Mouse (Mus musculus) cerebellum, adult 11 months (tissue): ENCODE results near the gene Asic2.

Experiments used
- DNase-seq: peaks from one replicate; pipeline ENCODE4 v3.0.0; 2022

Gene Asic2

DNA sequence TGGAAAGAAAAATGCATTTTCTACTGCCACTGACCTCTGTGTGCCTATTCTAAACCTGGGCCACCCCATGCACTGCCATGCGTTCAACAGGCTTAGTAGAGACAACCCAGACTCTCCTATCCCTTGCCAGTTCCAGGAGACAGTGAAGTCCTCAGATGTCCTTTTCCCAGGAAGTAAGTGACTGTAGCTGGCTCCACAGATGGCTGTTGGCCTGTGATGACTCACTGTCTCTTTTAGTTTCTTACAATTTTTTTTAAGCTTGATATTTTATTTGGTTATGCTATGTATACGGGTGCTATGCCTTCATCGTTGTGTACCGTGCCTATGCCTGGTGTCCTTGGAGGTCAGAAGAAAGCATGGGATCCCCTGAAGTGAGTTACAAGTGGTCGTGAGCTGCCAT is 370.7 kb downstream of the Asic2 start:
- no peak for DNase-seq

DNA sequence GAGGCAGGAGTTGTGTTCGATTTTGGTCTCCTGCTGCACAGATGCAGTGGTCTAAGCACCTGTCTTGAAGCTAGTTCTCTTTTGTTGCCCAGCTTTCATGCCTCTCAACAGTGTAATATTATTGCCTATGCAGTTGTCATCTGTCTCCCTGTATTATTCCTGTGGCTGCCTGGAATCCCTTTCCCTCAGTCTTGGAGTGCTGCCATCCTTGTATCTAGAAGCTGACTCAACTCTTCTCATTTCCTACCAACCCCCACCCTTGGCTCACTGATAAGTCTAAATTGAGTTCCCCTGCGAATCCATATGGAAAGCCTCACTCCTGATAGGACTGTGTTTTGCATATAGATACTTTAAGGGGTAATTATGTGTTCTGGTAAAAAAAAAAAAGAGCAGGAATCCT is 373.0 kb downstream of the Asic2 start:
- DNase-seq, result no peak

DNA sequence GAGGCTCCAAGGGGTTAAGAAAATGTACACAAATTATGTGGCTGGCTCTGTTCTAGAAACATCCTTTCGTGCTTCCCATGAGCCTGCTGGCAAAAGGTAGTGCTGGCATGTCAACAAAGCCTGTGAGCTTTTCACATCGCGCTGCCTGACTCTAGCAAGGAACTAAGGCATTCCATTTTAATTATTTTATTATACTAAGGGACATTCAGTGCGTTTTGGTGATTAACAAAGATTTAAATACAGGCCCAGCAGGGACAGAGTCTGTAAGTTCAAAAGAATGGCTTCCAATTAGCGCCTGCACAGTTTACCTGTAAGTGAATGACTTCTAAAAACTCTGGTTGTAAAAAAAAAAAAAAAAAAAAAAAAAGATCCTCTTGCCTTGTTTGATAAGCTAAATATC is 375.5 kb downstream of the Asic2 start:
- no peak for DNase-seq

DNA sequence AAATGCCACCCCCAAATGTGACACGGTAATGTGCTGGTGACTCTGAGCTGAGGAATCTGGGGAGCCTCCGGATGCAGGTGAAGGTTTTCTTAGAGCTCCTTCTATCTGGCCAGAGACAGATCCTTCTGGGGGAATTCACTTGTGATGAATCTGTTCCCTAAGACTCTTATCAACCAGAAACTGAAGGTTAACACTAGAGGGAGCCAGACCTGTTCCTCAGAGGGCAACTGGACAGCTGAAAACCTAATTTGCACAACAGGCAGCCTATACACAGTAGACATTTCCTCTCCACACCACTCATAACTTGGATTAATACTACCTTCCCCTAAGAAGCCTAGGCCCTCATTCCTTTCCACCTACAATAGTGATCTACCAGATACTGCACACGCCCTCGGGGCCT is 377.3 kb downstream of the Asic2 start:
- DNase-seq, result no peak

DNA sequence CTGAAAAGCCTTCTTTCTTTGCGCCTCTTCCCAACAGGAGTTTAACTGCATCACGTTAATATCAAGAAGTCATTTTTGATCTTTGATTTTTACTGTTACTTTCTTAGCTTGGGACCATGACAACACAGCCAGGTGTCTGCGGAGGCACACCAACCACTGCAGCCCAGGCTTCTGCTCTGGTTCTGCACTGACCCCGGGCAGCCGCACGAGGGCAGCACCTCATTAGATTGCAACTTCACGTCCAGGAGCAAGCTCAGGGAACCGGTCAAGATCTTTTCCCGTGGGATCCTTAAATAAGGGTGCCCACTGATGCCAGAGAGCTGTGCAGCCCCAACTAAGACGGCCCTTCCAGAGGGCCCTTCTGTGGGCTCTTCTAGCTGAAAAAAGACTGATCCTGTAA is 379.6 kb downstream of the Asic2 start:
- DNase-seq, result peak; percentile 69

DNA sequence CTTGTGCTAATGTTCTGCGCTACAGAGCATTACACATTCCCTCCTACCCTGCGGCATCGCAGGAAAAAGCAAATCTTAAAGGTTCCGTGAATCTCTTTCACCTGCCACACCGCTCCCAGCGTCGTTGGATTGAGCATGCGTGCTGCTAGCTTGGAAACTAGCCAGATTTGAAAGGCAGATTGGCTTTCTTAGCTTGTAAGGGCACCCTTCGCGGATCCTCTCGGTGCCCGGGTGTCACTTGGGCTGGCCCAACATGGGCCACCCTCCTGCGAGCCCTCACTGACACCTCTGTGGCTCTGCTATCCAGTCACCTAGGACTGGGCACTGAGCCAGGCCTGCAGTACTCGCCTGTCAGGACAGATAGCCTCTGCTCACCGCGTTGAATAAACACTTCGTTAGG is 380.3 kb downstream of the Asic2 start:
- DNase-seq, result peak; percentile 60

DNA sequence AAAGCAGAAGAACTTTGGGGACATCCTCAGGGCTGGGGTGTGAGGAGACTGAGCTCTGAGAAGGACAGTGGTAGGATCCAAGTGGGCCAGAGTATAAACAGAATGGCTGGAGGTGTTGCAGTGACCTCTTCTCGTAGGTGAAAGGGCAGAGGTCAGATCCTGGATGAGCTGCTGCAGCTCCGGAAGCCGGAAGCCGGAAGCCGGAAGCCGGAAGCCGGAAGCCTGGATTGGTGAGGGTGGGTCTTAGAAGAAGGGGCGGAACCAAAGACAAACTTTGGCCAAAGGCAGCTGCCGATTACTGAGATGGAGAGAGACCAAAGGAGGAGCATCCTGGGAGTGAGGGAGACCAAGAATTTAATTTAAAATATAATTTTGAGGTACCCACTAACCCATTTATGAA is 381.1 kb downstream of the Asic2 start:
- no peak for DNase-seq

DNA sequence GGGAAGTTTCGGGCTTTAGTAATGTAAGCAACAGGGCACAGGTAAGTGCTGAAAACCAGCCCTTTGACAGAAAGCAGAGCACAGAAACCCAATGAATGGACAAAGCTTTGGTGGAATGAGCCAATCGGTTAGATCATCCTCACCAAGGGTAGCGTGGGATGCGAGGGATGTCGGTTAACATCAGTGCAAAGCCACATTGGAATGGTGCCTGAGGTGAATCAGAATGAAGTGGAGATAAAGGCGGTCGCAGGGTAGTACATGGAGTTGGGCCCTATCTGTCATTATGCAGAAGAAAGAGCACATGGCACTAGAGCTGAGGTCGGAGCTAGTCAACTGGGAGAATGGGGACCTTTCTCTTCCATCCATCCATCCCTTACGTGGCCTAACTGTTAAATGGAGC is 383.8 kb downstream of the Asic2 start:
- no peak for DNase-seq

DNA sequence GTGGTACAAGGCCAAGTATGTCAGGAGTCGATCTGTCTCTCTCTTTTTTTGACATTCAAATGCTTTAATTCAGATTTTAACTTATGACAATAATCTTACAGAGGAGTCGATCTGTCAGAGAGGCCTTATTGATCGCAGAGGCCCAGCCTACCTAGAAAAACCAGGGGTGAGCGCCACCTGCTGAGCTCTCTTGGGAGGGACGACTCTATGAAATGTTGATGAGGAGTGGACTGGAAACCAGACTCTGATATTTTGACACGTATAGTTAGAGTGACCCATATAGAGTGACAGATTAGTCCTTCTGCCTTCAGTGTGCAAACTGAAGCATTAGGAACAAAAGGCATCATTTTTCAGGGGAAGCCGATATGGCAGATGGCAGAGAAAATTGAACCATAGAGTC is 385.1 kb downstream of the Asic2 start:
- DNase-seq, result no peak

DNA sequence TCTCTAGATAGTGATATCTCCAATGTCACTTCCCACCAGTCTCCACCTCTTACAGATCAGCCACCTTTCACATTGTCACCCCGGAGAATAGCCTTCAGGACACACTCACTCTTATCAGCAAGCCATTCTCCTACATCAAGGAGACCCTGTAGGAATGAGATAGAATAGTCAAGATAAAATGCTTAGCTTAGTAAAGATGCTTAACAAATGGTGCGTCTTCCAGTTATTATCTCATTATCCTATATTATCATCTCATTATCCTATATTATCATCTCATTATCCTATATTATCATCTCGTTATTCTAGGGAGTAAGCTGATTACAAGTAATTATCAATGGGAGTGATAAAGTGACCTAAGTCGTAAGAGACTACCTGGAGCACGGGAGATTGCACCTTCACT is 386.1 kb downstream of the Asic2 start:
- DNase-seq, result no peak

DNA sequence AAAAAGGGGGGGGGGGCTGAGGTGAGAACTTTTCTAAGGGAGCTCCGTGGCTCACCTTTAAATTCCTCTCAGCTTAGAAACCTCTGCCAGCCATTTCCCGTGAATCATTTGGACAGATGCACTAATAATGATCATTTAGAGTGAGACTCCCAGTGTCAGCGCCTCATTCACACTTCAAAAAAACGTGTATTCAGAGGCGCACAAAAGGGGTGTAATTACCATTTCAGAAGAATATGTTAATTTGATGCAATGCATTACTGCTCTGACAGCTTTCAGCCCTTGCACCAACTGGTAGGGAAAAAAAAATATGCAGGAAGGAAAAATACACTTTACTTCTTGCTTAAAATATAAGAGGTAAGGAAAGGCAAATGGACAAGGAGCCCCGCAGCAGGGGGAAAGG is 388.5 kb downstream of the Asic2 start:
- DNase-seq, result no peak

DNA sequence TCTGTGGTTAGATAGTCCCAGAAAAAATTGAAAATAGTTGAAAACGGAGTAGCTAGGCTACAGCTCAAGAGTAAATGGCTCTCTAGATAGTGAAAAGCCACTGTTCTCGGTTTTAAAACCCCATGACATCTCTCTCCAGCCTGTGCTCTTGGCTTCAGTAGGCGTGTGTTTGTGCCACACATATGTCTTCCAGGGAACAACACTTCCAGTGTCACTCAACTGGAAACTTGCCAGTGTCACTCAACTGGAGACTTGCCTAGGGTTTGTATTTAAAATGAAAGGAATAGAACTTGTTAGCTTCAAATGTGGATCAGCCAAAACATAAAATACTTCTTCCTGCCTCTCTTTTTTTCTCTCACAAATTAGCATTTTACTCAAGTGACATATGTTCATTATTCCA is 397.9 kb downstream of the Asic2 start:
- no peak for DNase-seq

DNA sequence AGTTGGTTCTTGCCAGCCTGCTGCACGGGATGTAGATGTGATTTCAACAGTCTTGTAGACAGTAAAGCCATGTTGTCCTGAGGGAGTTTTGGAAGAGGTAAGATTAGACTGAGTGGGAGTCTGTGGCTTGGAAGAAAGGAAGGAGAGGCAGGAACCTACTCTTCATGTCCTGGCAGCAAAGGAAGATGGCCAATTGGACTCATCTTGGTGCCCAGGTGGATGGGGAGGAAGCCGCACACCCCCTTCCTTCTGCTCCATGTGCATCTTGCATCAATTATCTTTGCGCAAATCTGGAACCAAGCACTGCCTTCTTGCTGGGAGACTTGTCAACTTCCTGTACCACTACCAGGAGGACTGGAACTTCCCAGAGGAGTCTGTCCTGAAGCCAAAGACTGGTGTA is 403.4 kb downstream of the Asic2 start:
- no peak for DNase-seq

DNA sequence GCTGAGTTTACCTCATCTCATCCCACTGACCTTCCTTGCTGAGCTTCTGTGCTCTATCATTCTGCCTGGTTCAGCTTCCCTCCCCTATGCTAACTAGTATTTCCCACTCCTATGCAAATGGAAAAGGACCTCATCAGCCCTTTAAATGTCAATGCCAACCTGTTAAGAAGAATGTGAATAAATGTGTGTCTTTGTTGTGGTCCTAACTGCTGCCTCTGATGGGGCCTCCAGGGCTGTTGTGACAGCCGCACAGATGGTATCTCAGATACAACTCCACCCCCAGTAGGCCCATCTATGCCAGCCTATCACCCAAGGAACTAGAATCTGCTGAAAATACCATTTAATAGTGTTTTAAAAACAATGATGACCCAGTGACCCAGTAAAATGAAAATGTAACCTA is 407.9 kb downstream of the Asic2 start:
- no peak for DNase-seq

DNA sequence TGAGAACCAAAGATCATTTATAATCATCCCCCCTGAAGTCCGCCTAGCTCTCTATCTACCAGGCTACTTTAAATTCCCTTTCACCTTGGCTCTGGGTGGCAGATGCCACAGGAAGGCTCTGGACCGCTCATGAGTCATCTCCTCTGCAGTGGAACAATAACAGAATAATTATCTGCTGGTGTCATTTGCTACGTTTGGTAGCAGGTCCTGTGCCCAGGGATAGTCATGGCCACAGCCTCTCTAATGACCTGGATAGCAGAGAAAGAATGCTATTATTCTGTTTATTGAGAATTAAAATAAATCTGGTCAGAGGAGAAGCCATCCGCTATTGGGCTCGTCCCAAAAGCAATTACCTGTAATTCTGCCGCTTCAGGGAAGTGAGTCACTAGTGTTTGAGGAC is 425.1 kb downstream of the Asic2 start:
- DNase-seq, result no peak

DNA sequence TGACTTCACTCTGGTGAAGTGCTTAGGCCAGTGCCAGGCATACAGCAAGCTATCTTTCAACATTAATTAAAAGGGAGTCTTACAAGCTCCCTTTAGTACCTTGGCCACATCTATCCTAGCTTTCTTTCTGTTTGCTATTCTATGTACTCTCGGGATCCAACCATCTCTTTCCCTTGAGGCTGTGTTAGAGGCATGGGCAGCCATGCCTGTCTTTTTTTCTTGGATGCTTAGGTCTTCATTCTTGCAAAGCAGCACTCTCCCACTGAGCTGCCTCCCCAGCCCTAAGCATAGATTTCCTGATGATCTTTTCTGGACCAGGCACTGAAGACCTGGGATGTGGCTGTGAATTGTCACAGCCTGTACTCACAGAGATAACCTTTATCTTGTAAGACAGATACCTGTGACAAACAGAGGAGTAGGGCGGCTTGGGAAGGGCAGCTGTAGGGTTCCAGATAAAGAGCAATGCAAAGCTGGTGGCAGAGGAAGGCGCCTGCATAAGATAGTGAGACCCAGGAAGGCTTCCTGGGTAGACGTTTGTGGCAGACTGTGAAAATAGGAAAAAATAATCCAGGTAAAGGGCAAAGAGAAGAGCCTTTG is 433.0 kb downstream of the Asic2 start:
- no peak for DNase-seq

DNA sequence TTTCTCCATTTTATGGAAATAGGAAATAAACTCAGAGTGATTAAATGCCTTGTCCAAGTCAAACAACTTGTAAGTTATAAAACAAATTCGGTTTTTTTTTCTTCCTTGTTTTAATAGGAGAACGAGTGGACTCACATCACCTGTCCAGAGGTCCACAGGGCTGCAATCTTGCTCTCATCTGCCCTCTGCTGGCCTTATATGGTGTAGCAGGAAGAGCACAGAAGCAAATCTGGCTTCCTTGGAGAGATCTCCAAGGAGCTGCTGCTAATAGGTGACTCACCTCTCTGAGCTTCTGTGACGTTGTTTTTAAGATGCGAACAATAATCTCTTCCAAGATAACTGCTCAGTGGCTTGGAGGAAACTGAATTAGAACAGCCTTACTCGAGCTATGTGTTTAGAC is 433.6 kb downstream of the Asic2 start:
- peak; percentile 50 for DNase-seq

DNA sequence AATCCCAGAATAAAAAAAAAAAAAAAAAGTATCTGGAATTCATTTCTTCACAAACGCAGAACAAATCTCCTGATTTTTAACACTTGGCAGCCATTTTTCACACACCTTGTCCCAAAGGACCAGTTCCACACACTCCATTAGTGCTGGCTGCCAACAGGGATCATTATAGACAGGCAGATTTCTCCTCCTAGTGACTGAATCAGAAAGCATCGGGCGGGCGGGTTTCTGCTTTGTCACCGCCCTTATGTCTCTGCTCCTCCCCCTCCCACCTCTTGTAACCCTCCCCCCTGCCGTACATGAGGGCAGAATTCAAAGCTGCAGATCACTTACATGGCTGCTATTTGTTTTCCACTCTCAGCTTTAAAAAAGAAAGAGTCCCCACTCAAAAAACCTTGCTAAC is 436.4 kb downstream of the Asic2 start:
- DNase-seq, result no peak

DNA sequence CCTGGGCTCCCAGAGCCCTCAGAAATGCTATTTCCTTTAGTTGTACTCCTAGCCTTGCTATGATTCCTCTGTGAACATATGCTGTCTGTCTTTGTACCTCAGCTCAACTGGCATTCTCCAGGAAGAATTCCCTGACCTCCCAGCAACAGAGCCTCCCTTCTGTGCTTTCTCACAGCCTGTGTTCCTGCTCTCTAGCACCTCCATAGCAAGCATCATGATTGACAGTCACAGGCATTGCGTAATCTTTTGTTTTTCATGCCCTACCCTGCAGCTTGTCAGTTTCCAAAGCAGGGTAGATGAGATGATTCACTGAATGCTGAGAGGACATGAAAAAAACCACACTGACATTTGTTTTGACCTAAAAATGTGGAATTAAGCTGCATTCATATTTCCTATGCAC is 445.3 kb downstream of the Asic2 start:
- no peak for DNase-seq

DNA sequence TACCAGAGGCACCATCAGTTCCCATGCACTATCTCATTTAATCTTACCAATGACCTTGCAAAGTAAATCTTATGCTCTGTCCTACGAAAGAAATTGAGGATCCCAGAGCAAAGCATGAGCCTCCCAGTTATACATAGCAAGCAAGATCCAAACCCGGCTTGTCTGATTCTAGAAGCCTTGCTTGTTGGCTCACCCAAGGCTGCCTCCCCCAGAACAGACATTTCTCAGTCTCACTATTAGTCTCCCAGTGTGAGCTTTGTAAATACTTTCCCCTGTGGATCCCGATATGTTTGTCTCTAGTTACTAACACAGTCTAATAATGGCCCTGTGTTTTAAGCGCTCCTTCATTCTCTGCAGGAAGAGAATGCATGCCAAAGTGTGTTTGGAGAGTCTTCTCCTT is 446.4 kb downstream of the Asic2 start:
- DNase-seq, result no peak

DNA sequence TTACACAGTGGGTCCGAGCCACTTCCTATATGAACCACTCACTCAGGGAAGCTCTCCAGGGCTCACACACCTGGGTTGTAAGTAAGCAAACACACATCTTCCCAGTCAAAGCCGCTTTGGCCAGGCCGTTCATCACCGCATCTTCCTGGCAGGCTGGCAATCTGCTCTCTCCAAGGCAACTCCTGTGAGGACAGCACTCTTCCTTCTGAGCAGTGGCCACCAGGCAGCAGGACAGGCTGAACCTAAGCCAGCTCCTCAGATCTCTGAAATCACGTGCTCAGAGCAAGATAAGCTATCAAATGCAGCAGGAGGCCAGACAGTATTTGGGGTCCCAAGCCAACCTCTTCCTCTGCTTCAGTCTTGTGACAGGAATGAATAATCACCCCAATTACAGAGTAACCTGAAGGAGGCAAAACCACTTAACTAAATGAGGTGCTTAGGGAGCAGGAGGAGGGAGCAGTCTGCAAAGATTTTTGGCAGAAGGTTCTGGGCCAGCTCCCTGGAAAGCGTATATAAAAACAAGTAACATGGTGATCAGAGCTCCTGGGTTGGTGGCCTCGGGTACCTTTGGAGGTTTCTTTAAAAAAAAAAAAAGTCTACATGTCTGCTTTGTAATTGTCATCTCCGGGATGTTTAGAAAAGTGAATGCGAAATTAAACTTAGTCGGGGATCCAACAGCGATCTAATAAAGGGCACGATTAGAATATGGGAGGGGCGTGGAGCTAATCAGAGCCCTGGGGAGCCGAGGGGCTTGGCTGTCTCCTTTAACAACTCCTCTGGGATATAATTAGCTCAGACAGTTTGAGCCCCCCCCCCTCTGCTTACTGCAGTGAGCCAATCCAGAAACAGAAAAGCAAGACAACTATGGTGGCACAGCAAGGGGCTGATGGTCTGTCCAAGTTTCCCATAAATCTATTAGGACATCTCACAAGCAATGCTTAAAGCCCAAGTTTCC is 450.0 kb downstream of the Asic2 start:
- DNase-seq, result no peak

DNA sequence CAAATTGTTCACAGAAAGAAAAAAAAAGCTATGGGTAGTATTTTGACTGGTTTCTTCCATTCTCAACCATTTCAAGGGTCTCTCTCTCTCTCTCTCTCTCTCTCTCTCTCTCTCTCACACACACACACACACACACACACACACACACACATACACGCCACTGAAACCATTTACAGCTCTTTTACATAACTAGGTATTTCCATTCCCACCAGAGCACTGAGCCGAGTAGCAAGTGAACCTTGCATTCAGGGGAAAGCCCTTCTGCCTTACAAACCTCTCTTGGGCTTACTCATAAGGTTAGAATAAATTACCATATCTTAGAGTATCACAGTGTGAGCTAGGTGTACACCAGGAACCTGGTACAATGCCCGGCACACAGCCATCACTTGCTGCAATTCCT is 452.5 kb downstream of the Asic2 start:
- no peak for DNase-seq

DNA sequence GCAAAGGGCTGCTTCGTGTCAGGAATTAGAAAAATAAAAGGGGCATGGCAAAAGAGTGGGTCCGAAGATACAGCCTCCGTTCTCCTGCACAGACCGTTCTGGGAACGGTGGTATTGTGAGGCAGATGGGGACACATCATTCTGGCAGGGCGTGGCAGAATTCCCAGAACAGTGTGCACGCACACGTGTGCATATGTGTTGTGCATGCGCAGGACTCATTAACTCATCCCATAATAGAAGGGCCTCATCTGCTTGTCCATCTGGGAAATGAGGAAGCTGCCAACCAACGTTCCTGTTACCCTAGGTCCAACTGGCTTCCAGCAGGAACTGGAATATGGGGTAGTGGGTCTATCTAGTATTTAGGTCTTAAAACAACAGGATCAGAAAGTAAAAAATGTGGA is 455.8 kb downstream of the Asic2 start:
- no peak for DNase-seq

DNA sequence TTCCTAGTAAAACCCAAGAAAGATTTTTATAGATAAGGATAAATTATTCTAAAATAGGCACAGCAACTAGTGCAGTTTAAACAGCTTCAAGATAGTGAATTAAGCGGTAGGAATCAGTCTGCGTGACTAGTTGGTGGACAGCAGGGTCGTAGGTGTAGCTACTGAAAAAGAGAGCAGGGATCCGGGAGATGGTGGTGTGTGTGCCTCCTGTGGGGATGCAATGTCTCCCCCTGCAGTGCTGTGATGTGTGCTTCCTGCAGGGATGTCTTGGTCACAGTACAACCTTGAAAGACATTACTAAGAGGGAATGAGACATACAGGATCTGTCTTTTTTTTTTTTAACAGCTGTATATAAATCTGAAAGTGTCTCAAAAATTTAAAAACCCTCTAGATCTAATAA is 456.9 kb downstream of the Asic2 start:
- no peak for DNase-seq
